Mouse (Mus musculus): ENCODE measurements around the gene Hoxc13. TPM values are rescaled to one million over a fixed set of nuclear protein-coding genes. Genes with fewer than 3 reads are reported as not detected.

The Hoxc13 gene
- polyA plus RNA-seq, 1 experiment from 2014 or later = not detected

DNA sequence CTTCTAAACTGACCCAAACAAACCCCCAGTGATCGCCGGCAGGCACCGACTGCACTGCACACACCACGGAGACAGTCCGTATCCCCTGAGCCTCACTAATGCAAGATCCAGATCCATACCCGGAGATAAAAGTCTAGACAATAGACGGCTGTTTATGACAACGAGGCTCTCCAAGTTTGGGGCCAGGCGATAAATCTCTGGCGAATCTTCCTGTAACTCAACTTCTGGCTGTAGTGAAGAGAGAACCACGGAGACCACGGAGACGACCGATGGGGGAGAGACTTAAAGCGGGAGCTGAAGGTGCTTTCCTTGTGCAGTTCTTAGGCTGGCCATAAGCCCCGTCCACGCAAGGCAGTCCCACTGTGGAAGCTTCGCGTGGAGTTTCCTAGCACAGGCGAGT lies 28.8 kb downstream of the Hoxc13 start:
- Histone ChIP-seq H3K4me1 (replicated peaks; ENCODE audit: control insufficient read depth, insufficient read depth) (no peaks in the 10 kb centered on the region), H3K27ac (replicated peaks) (no peak overlapping the region), H3K4me3 (ENCODE audit: low read depth, low read length) (no peak overlapping the region), H3K4me2 (replicated peaks; ENCODE audit: low read depth) (no peak overlapping the region), H3K36me3 (ENCODE audit: control insufficient read depth, insufficient read depth, low read length) (no peaks in the 10 kb centered on the region), H3K27me3 (ENCODE audit: control insufficient read depth, insufficient read depth, low read length) (peaks cover 40% of the 10 kb centered on the region), H3K9me3 (ENCODE audit: control insufficient read depth, low read length) (no peaks in the 10 kb centered on the region), H3K9ac (ENCODE audit: low read length) (no peak overlapping the region)
- 4% methylated on average over 20 of the region's 20 CpGs for WGBS
- DNase-seq (ENCODE audit: low spot score) = no peak
- ATAC-seq (ENCODE audit: low FRiP score, low TSS enrichment) = no peak
- no peak for TF ChIP-seq CTCF (IDR thresholded peaks at IDR 0.05; ENCODE audit: low read depth)
- no peak for TF ChIP-seq EP300 (optimal IDR thresholded peaks at IDR 0.05)

GRCm38 (mm10) chr15:102950877-102951276 lies 30.0 kb downstream of the Hoxc13 start:
- no peak overlapping the region for H3K27ac ChIP-seq (replicated peaks)
- H3K4me1 ChIP-seq (replicated peaks; ENCODE audit: control insufficient read depth, insufficient read depth) = no peaks in the 10 kb centered on the region
- WGBS = 10% methylated on average over 2 of the region's 2 CpGs
- no peak overlapping the region for H3K9ac ChIP-seq (ENCODE audit: low read length)
- H3K36me3 ChIP-seq (ENCODE audit: control insufficient read depth, insufficient read depth, low read length) = no peaks in the 10 kb centered on the region
- no peak overlapping the region for H3K4me2 ChIP-seq (replicated peaks; ENCODE audit: low read depth)
- ATAC-seq (ENCODE audit: low FRiP score, low TSS enrichment) = no peak
- no peak for DNase-seq (ENCODE audit: low spot score)
- H3K9me3 ChIP-seq (ENCODE audit: control insufficient read depth, low read length) = no peaks in the 10 kb centered on the region
- H3K27me3 ChIP-seq (ENCODE audit: control insufficient read depth, insufficient read depth, low read length) = peaks cover 43% of the 10 kb centered on the region
- H3K4me3 ChIP-seq (ENCODE audit: low read depth, low read length) = no peak overlapping the region
- TF ChIP-seq CTCF (IDR thresholded peaks at IDR 0.05; ENCODE audit: low read depth) (no peak), EP300 (optimal IDR thresholded peaks at IDR 0.05) (no peak)

- H3K27ac ChIP-seq (replicated peaks) = no peak overlapping the region
- H3K36me3 ChIP-seq (ENCODE audit: control insufficient read depth, insufficient read depth, low read length) = no peaks in the 10 kb centered on the region
- no peak overlapping the region for H3K9ac ChIP-seq (ENCODE audit: low read length)
- no peaks in the 10 kb centered on the region for H3K9me3 ChIP-seq (ENCODE audit: control insufficient read depth, low read length)
- H3K4me1 ChIP-seq (replicated peaks; ENCODE audit: control insufficient read depth, insufficient read depth) = no peaks in the 10 kb centered on the region
- no peak overlapping the region for H3K4me2 ChIP-seq (replicated peaks; ENCODE audit: low read depth)
- peaks cover 46% of the 10 kb centered on the region for H3K27me3 ChIP-seq (ENCODE audit: control insufficient read depth, insufficient read depth, low read length)
- 8% methylated on average over 6 of the region's 6 CpGs for WGBS
- TF ChIP-seq CTCF (IDR thresholded peaks at IDR 0.05; ENCODE audit: low read depth) = no peak
- no peak for TF ChIP-seq EP300 (optimal IDR thresholded peaks at IDR 0.05)
- DNase-seq (ENCODE audit: low spot score) (no peak), ATAC-seq (ENCODE audit: low FRiP score, low TSS enrichment) (no peak)
- no peak overlapping the region for H3K4me3 ChIP-seq (ENCODE audit: low read depth, low read length)
Observed at GRCm38 (mm10) chr15:102953561-102953960, 32.7 kb downstream of the Hoxc13 start.

DNA sequence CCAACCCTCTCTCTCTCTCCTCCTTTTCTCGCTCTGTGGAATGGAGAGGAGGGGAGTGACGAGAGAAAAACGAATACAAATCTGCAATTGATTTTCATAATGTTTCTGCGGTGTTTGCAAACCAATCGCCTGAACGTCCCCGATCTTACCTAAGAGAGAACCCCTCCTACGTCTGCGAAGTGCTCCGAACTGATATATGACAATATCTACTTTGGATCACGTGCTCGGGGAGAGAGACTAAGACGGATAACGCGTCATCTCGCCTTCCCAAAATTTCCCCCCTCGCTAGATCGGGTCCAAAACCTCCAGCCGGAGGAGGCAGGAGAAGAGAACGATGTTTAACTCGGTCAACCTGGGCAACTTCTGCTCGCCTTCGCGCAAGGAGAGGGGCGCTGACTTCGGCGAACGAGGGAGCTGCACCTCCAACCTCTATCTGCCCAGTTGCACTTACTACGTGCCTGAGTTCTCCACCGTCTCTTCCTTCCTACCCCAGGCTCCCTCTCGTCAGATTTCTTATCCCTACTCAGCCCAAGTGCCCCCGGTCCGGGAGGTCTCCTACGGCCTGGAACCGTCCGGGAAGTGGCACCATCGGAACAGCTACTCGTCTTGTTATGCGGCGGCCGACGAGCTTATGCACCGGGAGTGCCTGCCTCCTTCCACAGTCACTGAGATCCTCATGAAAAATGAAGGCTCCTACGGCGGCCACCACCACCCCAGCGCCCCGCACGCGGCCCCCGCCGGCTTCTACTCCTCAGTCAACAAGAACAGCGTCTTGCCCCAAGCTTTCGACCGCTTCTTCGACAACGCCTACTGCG lies 33.5 kb downstream of the Hoxc13 start, which contains the start of gene Hoxc11:
Gene Hoxc11, plus strand, starts transcription at position 236 of the 815 bp plus-strand sequence.
- Histone ChIP-seq H3K4me1 (replicated peaks; ENCODE audit: control insufficient read depth, insufficient read depth) (no peaks in the 10 kb centered on the region), H3K36me3 (ENCODE audit: control insufficient read depth, insufficient read depth, low read length) (no peaks in the 10 kb centered on the region), H3K9me3 (ENCODE audit: control insufficient read depth, low read length) (no peaks in the 10 kb centered on the region), H3K4me3 (ENCODE audit: low read depth, low read length) (no peak within 1 kb of the TSS), H3K9ac (ENCODE audit: low read length) (no peak within 1 kb of the TSS), H3K27ac (replicated peaks) (no peak within 1 kb of the TSS), H3K4me2 (replicated peaks; ENCODE audit: low read depth) (no peak within 1 kb of the TSS), H3K27me3 (ENCODE audit: control insufficient read depth, insufficient read depth, low read length) (peaks cover 39% of the 10 kb centered on the region)
- no peak for DNase-seq (ENCODE audit: low spot score)
- no peak for ATAC-seq (ENCODE audit: low FRiP score, low TSS enrichment)
- TF ChIP-seq CTCF (IDR thresholded peaks at IDR 0.05; ENCODE audit: low read depth) = no peak
- TF ChIP-seq EP300 (optimal IDR thresholded peaks at IDR 0.05) = no peak
- 2% methylated on average over 55 of the region's 57 CpGs for WGBS

DNA sequence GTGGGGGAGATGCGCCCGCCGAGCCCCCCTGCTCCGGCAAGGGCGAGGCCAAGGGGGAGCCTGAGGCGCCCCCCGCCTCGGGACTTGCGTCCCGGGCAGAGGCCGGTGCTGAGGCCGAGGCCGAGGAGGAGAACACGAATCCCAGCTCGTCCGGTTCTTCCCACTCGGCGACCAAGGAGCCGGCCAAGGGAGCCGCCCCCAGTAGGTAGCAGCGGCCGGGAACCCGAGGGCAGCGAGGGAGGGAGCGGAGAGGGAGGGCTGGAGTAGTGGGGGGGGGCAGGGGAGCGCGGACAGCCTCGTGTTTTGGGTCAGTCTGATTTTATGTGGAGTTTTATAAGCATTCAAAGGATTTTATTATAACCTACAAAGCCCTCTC lies 34.1 kb downstream of the Hoxc13 start:
- Histone ChIP-seq H3K4me1 (replicated peaks; ENCODE audit: control insufficient read depth, insufficient read depth) (no peaks in the 10 kb centered on the region), H3K9me3 (ENCODE audit: control insufficient read depth, low read length) (no peaks in the 10 kb centered on the region), H3K4me2 (replicated peaks; ENCODE audit: low read depth) (no peak overlapping the region), H3K4me3 (ENCODE audit: low read depth, low read length) (no peak overlapping the region), H3K27me3 (ENCODE audit: control insufficient read depth, insufficient read depth, low read length) (peaks cover 41% of the 10 kb centered on the region), H3K36me3 (ENCODE audit: control insufficient read depth, insufficient read depth, low read length) (no peaks in the 10 kb centered on the region), H3K9ac (ENCODE audit: low read length) (no peak overlapping the region), H3K27ac (replicated peaks) (no peak overlapping the region)
- TF ChIP-seq CTCF (IDR thresholded peaks at IDR 0.05; ENCODE audit: low read depth) (no peak), EP300 (optimal IDR thresholded peaks at IDR 0.05) (no peak)
- ATAC-seq (ENCODE audit: low FRiP score, low TSS enrichment) (no peak), DNase-seq (ENCODE audit: low spot score) (no peak)
- WGBS = 2% methylated on average over 24 of the region's 28 CpGs

Measured in stomach, postnatal 0 days (tissue).